Mouse (Mus musculus): Measurements from ENCODE around the gene 1810043G02Rik.
"Not testable (repeated sequence)": the region's sequence is repeated elsewhere in the genome, so short reads cannot be mapped to it uniquely, and the experiment has no call there.

The 1810043G02Rik gene

GRCm38 (mm10) chr10:77978351-77979350 is at the start of gene 1810043G02Rik:
1810043G02Rik (plus strand) TSS chr10:77978524.
- in situ Hi-C loops (cut with MboI, MseI): no loop called here

GRCm38 (mm10) chr10:77939685-77940084 is 38.6 kb upstream of the 1810043G02Rik start:
- in situ Hi-C loops (cut with MboI, MseI): no loop called here

DNA sequence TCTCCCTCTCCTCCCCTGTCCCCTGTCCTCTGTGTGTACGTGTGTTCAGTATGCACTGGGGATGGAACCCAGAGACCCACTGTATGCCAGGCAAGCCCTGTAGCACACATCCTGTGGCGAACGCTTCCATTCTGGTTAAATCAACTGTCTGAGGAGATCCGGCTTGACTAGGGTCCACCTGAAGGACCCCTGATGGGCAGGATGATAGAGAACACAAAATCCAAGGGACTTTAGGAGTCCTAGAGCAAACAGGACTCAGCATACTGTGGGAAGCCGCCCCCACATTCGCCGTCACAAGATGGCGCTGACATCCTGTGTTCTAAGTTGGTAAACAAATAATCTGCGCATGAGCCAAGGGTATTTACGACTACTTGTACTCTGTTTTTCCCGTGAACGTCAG is 27.9 kb upstream of the 1810043G02Rik start:
- in situ Hi-C loops (cut with MboI, MseI): not testable (repeated sequence)

- in situ Hi-C loops (cut with MboI, MseI): no loop called here
Measured at GRCm38 (mm10) chr10:77962725-77963124, 15.6 kb upstream of the 1810043G02Rik start.

GRCm38 (mm10) chr10:77963971-77964370 is 14.4 kb upstream of the 1810043G02Rik start:
- in situ Hi-C loops (cut with MboI, MseI): no loop called here

- in situ Hi-C loops (cut with MboI, MseI): no loop called here
Measured at GRCm38 (mm10) chr10:77969274-77969972, 8.9 kb upstream of the 1810043G02Rik start.

- in situ Hi-C loops (cut with MboI, MseI): no loop called here
Measured at GRCm38 (mm10) chr10:77969973-77970325, 8.4 kb upstream of the 1810043G02Rik start.

DNA sequence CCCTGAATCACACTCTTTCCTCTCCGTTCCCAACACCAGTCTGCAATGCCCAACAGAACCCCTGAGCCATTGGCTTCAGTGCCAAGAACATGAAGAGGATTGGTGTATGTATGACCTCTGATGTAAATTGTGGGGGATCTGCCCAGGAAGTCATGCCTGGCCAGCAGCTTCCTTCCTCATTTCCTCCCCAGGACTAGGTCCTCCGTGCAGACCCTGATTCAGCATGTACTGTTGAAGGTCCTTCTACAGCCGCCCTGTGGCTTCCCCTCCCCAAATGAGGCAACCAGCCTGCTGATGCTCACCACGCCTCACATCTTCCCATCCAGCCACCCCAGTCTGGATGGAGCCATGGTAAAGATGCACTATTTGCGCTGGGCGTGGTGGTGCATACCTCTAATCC is 7.8 kb upstream of the 1810043G02Rik start, which contains the start of gene Trpm2:
Gene Trpm2 (minus strand): TSS at position 83 of the 400 bp plus-strand sequence.
- in situ Hi-C loops (cut with MboI, MseI): no loop called here

- in situ Hi-C loops (cut with MboI, MseI): no loop called here
Measured at GRCm38 (mm10) chr10:77971191-77971590, 7.1 kb upstream of the 1810043G02Rik start.

DNA sequence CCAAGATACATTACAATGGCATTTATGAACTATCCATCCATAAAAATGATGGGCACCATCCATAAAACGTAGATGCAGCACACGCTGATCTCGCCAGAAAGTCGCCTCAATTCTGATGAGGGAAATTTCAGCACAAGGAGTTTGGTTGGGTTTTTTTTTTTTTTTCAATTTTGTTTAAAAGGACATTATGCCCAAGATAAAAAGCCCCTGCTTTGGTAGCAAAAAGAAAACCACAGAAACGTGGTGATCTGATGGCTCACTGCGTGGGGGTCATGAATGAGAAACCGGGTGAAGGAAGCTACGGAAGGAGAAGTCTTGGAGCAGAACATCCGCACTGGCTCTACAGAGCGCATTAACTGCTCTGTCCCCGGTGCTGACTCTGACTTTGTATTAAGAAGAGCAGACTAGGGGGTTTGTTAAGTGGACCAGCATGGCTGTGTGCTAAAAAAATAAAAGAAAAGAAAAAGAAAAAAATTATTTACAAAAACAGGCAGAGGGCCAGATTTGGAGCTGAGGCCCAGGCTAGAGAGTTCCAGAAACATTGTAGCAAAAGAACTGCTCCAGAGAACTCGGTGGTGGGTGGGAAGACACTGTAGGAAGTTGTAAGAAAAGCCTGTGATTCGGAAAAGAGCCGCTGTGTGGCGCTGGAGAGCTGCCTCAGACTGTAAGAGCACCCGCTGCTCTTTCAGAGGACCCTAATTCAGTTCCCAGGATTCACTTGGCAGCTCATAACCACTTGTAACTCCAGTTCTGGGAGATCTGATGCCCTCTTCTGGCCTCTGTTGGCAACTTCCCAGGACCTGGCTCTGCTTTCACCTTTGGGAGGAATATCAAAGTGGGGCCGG is 6.4 kb upstream of the 1810043G02Rik start:
- in situ Hi-C loops (cut with MboI, MseI): no loop called here

DNA sequence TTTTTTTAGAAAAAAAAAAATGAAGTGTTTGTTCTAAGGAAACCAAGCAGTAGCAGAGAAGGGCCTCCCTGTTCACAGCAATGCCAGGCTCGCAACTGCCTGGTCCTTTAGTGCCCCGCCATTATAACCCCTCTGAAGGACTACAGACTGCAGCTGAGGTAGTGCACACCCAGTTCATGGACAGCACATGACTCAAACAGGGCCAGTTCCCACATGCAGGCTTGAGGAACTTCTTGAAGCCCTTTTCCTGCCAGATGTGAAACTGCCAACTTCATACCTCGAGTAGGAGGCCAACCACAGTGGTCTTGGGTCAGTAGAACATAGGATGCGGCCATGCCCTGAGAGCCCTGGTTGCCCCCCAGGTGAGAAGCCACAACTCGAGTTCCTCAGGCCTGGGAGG is 4.0 kb upstream of the 1810043G02Rik start:
- in situ Hi-C loops (cut with MboI, MseI): no loop called here

DNA sequence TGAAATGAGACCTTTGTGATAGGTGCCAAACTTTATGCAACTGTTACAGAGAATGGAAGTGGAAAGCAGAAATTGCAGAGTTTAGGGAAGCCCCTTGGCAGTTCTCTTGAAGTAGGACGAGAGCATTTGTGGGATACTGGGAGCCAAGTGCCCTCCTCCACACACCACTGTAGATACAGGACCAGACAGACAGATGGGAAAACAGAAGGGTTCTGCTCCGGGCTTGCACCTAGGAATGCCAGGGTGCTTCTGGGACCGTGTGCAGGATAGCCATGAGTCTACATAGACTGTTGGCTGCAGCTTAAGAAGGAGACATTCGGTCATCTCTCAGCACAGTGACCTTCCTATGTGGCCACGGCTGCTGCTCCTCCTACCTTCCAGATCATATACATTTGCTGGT is 3.5 kb upstream of the 1810043G02Rik start:
- in situ Hi-C loops (cut with MboI, MseI): no loop called here

GRCm38 (mm10) chr10:77975653-77976052 is 2.7 kb upstream of the 1810043G02Rik start:
- in situ Hi-C loops (cut with MboI, MseI): no loop called here

- in situ Hi-C loops (cut with MboI, MseI): no loop called here
Measured at GRCm38 (mm10) chr10:77976458-77977150, 1.7 kb upstream of the 1810043G02Rik start.

DNA sequence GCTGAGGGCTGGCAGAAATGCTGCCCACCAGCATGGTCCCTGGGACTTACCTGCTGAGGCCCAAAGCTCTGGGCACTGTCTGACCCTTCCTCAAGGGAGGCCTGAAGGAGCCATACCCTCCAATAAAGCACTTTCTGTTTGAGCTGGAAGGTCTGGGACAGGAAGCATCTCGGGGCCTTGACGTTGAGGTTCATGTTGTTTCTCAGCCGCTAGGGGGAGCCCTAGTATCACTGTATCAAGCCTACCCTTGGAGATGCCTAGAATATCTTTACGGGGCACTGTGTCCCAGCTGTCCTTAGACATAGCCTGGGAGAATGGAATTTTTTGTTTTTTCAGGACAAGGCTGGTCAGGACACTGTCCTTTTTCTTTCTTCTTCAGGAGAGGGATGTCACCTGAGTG is 6.3 kb downstream of the 1810043G02Rik start:
- in situ Hi-C loops (cut with MboI, MseI): no loop called here

- in situ Hi-C loops (cut with MboI, MseI): no loop called here
Measured at GRCm38 (mm10) chr10:77985775-77986174, 7.5 kb downstream of the 1810043G02Rik start.

- in situ Hi-C loops (cut with MboI, MseI): no loop called here
Measured at GRCm38 (mm10) chr10:77995639-77996038, 17.3 kb downstream of the 1810043G02Rik start.

DNA sequence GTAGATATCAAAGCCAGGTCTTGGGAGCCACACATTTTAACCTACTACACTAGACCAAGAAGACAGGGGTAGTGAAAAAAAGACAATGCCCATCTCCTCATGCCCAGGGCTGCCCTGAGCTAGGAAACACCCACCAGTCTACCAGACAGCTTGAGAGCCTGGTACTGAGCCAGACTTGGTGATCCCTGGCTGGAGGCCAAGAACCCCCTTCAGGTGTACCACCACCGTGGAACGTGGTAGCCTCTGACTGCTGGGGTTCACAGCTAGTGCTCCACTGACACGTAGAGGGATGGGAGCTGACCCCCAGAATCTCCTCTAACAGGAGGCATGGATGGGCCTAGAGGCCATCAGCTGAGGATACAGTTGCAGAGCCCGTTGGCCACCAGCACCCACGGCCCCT is 21.9 kb downstream of the 1810043G02Rik start:
- in situ Hi-C loops (cut with MboI, MseI): no loop called here

DNA sequence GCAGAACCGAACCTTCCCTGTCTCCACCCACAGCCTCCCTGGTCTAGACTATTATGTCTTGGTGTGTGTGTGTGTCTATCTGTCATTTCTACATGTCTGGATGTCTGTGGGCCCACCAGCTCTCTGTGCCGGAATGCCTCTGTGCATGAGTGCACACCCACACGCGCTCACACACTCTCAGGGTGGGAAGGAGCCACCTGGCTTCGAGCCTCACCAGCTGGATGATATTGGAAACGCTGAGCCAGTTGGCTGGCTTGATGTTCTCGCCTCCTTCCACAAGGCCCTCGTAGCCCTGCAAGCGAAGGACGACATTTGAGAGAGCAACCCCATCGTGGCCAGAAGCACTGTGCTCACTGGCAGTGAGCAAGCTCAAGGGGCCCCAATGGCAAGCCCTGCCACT is 23.5 kb downstream of the 1810043G02Rik start:
- in situ Hi-C loops (cut with MboI, MseI): no loop called here

- in situ Hi-C loops (cut with MboI, MseI): no loop called here
Measured at GRCm38 (mm10) chr10:78002316-78002715, 24.0 kb downstream of the 1810043G02Rik start.
